Mouse (Mus musculus): Measurements from ENCODE around the gene Dcpp1.
A peak's percentile ranks its signal among the peaks of the same experiment; 100 is the strongest.

DNA sequence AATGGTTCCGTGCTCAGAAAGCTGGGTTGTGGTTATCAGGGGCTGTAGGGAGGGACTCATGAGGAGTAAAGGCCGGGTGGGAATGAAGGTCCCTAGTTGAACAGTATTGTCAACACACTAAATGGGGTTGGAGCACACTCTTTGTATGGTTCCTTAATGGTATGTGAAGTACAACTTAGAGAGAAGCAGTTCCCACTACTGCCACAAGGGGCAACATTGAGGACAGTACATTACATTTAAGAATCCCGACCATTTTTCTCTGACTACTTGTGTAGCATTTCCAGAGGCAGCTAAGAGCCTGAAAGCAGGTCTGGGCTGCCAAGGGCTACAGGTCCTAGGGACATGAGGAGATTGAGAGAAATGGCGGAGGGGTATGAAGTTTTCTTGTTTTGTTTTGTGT lies 39.5 kb upstream of the Dcpp1 start:
- TF ChIP-seq CTCF (IDR thresholded peaks at IDR 0.05; ENCODE audit: control insufficient read depth, insufficient read depth, insufficient replicate concordance, low read depth, low read length) (peak; percentile 60; the same call in 1 of the 2 replicates), POLR2A (IDR thresholded peaks at IDR 0.05; ENCODE audit: control insufficient read depth, low read depth, low read length) (no peak)

Data from testis, adult 2 months (tissue).